Mouse (Mus musculus): ENCODE data around the gene Gm49369. TPM values are rescaled to one million over a fixed set of nuclear protein-coding genes. Genes with fewer than 3 reads are reported as not detected.

Gm49369 gene
- total RNA-seq, 1 experiment: 17.8 TPM

DNA sequence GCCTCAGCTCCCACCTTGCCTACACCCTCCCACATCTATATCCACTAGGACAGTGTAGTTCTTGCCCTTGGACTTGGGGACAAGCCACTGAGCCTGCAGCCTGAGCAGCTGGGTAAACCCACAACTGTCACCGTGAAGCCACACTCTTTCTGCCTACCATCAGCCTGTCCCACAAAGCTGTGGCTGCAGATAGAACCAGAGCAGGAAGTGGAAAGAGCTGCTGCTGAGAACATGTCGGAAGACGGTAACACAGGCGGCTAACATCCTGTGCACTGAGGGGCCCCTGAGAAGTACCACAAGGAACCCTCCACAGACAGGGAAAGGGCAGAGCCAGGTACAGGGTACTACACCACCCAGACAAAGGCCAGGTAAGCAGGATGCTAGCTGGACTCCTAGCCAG, 1.3 kb downstream of the Gm49369 start:
- no peak overlapping the region for H3K9ac ChIP-seq (ENCODE audit: insufficient read depth, low read depth, low read length, poor library complexity, severe bottlenecking)
- DNase-seq (ENCODE audit: low read depth, low spot score): no peak
- H3K36me3 ChIP-seq (ENCODE audit: control insufficient read depth, insufficient read depth, low read length, poor library complexity, severe bottlenecking): peaks cover 91% of the 10 kb centered on the region
- H3K4me1 ChIP-seq (ENCODE audit: control insufficient read depth in 2 of 2, insufficient read depth in 2 of 2, low read length in 2 of 2, poor library complexity in 1 of 2): peaks cover 0 to 8% of the 10 kb centered on the region in 2 experiments; a peak in 2 of 4 replicates
- no peak overlapping the region for H3K4me3 ChIP-seq (ENCODE audit: insufficient read depth in 1 of 2, low read depth in 1 of 2, low read length in 2 of 2, poor library complexity in 1 of 2, severe bottlenecking in 1 of 2)
- in situ Hi-C loops (cut with MboI; ENCODE audit: low sequenced_read_pairs in 2 of 2, unreplicated experiment in 2 of 2): no loop called here
- no peaks in the 10 kb centered on the region for H3K9me3 ChIP-seq (ENCODE audit: control insufficient read depth, insufficient read depth, low read depth, low read length)
- no peak for TF ChIP-seq HCFC1 (IDR thresholded peaks at IDR 0.05; ENCODE audit: borderline replicate concordance, insufficient read depth, low read length)
- TF ChIP-seq ZNF384 (IDR thresholded peaks at IDR 0.05; ENCODE audit: low read depth, low read length): no peak
- TF ChIP-seq CHD2 (IDR thresholded peaks at IDR 0.05; ENCODE audit: low read depth, low read length): no peak
- no peak for TF ChIP-seq ZC3H11A (IDR thresholded peaks at IDR 0.05; ENCODE audit: borderline replicate concordance, low read depth, low read length)
- TF ChIP-seq MAFK (IDR thresholded peaks at IDR 0.05; ENCODE audit: insufficient read depth, low read depth, low read length): no peak
- H3K27ac ChIP-seq (ENCODE audit: insufficient read depth, low read depth, low read length, poor library complexity, severe bottlenecking): no peak overlapping the region

DNA sequence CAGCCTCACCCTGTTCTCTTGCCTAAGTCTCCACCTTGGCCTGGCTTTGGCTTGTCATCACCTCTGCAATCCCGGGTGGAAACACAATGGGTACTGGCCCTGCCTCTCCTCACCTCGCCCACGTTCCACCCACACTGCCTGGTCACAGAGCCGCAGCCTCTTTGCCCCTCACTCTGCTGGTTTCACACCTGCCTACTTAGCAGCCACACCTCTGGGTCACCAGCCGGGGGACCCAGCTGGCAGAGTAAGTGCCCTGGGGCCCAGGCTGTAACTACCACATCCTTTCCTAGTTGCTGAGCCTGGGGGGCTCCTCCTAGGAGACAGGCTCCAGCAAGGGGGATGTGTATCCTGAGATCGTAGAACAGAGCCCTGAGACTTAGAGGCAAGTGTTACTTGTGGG, 3.3 kb downstream of the Gm49369 start:
- H3K27ac ChIP-seq (ENCODE audit: insufficient read depth, low read depth, low read length, poor library complexity, severe bottlenecking): no peak overlapping the region
- H3K9ac ChIP-seq (ENCODE audit: insufficient read depth, low read depth, low read length, poor library complexity, severe bottlenecking): no peak overlapping the region
- H3K9me3 ChIP-seq (ENCODE audit: control insufficient read depth, insufficient read depth, low read depth, low read length): no peaks in the 10 kb centered on the region
- TF ChIP-seq HCFC1 (IDR thresholded peaks at IDR 0.05; ENCODE audit: borderline replicate concordance, insufficient read depth, low read length) (no peak), ZC3H11A (IDR thresholded peaks at IDR 0.05; ENCODE audit: borderline replicate concordance, low read depth, low read length) (no peak), CHD2 (IDR thresholded peaks at IDR 0.05; ENCODE audit: low read depth, low read length) (no peak), ZNF384 (IDR thresholded peaks at IDR 0.05; ENCODE audit: low read depth, low read length) (no peak), MAFK (IDR thresholded peaks at IDR 0.05; ENCODE audit: insufficient read depth, low read depth, low read length) (no peak)
- DNase-seq (ENCODE audit: low read depth, low spot score): no peak
- peaks cover 77% of the 10 kb centered on the region for H3K36me3 ChIP-seq (ENCODE audit: control insufficient read depth, insufficient read depth, low read length, poor library complexity, severe bottlenecking)
- in situ Hi-C loops (cut with MboI; ENCODE audit: low sequenced_read_pairs in 2 of 2, unreplicated experiment in 2 of 2): no loop called here
- H3K4me3 ChIP-seq (ENCODE audit: insufficient read depth in 1 of 2, low read depth in 1 of 2, low read length in 2 of 2, poor library complexity in 1 of 2, severe bottlenecking in 1 of 2): no peak overlapping the region
- H3K4me1 ChIP-seq (ENCODE audit: control insufficient read depth in 2 of 2, insufficient read depth in 2 of 2, low read length in 2 of 2, poor library complexity in 1 of 2): peaks cover 0 to 4% of the 10 kb centered on the region in 2 experiments; a peak in 1 of 4 replicates

DNA sequence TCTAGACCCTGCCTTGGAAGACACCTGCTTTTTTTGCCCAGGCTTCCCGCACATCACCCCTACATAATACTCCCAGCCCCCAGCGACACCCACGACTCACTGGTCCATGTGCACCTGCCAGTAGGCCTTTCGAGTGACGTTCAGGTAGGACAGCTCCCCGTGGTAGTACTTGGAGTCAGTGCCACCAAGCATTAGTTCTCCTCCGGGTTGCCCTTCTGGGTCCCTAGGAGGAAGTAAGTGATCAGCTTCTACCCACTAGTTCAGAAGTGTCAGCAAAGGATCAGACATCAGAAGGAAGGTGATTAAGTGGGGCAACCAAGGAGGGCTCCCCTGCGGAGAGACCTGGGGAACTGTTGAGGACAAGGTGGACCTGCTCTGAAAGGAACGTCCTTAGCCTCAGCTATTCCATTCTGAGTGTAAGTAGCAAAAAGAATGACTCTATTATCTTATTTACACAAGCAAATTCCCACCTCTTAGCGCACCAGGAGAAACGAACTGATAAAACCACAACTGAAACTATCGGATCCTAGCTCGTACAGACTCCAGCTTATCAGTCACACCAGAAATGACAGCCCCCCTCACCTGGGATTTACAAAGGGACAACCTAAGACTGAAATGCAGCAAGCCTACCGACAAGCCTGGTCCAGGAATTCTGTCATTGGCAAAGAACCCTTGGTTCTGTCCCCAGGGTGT, 5.1 kb downstream of the Gm49369 start:
- in situ Hi-C loops (cut with MboI; ENCODE audit: low sequenced_read_pairs in 2 of 2, unreplicated experiment in 2 of 2): no loop called here
- H3K4me1 ChIP-seq (ENCODE audit: control insufficient read depth in 2 of 2, insufficient read depth in 2 of 2, low read length in 2 of 2, poor library complexity in 1 of 2): peaks cover 0 to 8% of the 10 kb centered on the region in 2 experiments; a peak in 2 of 4 replicates
- TF ChIP-seq HCFC1 (IDR thresholded peaks at IDR 0.05; ENCODE audit: borderline replicate concordance, insufficient read depth, low read length): no peak
- TF ChIP-seq ZC3H11A (IDR thresholded peaks at IDR 0.05; ENCODE audit: borderline replicate concordance, low read depth, low read length): no peak
- TF ChIP-seq MAFK (IDR thresholded peaks at IDR 0.05; ENCODE audit: insufficient read depth, low read depth, low read length): no peak
- no peak for TF ChIP-seq ZNF384 (IDR thresholded peaks at IDR 0.05; ENCODE audit: low read depth, low read length)
- no peak for TF ChIP-seq CHD2 (IDR thresholded peaks at IDR 0.05; ENCODE audit: low read depth, low read length)
- no peak for DNase-seq (ENCODE audit: low read depth, low spot score)
- H3K36me3 ChIP-seq (ENCODE audit: control insufficient read depth, insufficient read depth, low read length, poor library complexity, severe bottlenecking): peaks cover 59% of the 10 kb centered on the region
- no peak overlapping the region for H3K4me3 ChIP-seq (ENCODE audit: insufficient read depth in 1 of 2, low read depth in 1 of 2, low read length in 2 of 2, poor library complexity in 1 of 2, severe bottlenecking in 1 of 2)
- H3K9me3 ChIP-seq (ENCODE audit: control insufficient read depth, insufficient read depth, low read depth, low read length): no peaks in the 10 kb centered on the region
- no peak overlapping the region for H3K27ac ChIP-seq (ENCODE audit: insufficient read depth, low read depth, low read length, poor library complexity, severe bottlenecking)
- no peak overlapping the region for H3K9ac ChIP-seq (ENCODE audit: insufficient read depth, low read depth, low read length, poor library complexity, severe bottlenecking)

DNA sequence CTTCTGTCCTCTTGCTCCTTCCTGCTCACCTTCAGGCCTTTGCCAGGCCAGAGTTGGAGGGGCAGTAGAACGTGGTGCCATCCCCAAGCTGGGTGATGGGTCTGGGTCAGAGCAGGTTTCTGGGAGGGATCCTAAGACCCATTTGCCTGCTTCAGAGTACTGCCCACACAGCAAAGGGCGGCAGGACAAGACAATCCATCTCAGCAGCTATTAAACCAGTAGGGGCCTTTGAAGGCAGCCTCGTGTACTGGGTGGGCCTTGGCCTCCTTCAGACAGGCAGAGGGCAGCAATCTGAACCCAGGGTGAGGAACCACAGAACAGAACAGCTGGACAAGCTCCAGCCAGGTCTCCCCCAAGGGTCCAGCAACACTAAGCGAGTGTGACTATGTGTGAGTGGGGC, 6.4 kb downstream of the Gm49369 start:
- Histone ChIP-seq H3K36me3 (ENCODE audit: control insufficient read depth, insufficient read depth, low read length, poor library complexity, severe bottlenecking) (peaks cover 50% of the 10 kb centered on the region), H3K9ac (ENCODE audit: insufficient read depth, low read depth, low read length, poor library complexity, severe bottlenecking) (no peak overlapping the region), H3K4me1 (ENCODE audit: control insufficient read depth in 2 of 2, insufficient read depth in 2 of 2, low read length in 2 of 2, poor library complexity in 1 of 2) (peaks cover 0 to 8% of the 10 kb centered on the region in 2 experiments; a peak in 2 of 4 replicates), H3K27ac (ENCODE audit: insufficient read depth, low read depth, low read length, poor library complexity, severe bottlenecking) (no peak overlapping the region), H3K9me3 (ENCODE audit: control insufficient read depth, insufficient read depth, low read depth, low read length) (no peaks in the 10 kb centered on the region), H3K4me3 (ENCODE audit: insufficient read depth in 1 of 2, low read depth in 1 of 2, low read length in 2 of 2, poor library complexity in 1 of 2, severe bottlenecking in 1 of 2) (no peak overlapping the region)
- no peak for TF ChIP-seq HCFC1 (IDR thresholded peaks at IDR 0.05; ENCODE audit: borderline replicate concordance, insufficient read depth, low read length)
- TF ChIP-seq ZNF384 (IDR thresholded peaks at IDR 0.05; ENCODE audit: low read depth, low read length): no peak
- TF ChIP-seq MAFK (IDR thresholded peaks at IDR 0.05; ENCODE audit: insufficient read depth, low read depth, low read length): no peak
- no peak for TF ChIP-seq ZC3H11A (IDR thresholded peaks at IDR 0.05; ENCODE audit: borderline replicate concordance, low read depth, low read length)
- TF ChIP-seq CHD2 (IDR thresholded peaks at IDR 0.05; ENCODE audit: low read depth, low read length): no peak
- in situ Hi-C loops (cut with MboI; ENCODE audit: low sequenced_read_pairs in 2 of 2, unreplicated experiment in 2 of 2): no loop called here
- no peak for DNase-seq (ENCODE audit: low read depth, low spot score)

Measured in ES-E14 (cell line).